Mouse (Mus musculus) fibroblast of lung, adult 2 months (primary cell): ENCODE measurements around the gene App.

Experiments used
- DNase-seq: peaks from one replicate; pipeline ENCODE4 v3.0.0-alpha.2; 2011; ENCODE audit warnings: low read depth

App gene

GRCm38 (mm10) chr16:85173373-85174081 lies at the start of gene App:
App (minus strand) TSS chr16:85173766.
- DNase-seq = no peak

DNA sequence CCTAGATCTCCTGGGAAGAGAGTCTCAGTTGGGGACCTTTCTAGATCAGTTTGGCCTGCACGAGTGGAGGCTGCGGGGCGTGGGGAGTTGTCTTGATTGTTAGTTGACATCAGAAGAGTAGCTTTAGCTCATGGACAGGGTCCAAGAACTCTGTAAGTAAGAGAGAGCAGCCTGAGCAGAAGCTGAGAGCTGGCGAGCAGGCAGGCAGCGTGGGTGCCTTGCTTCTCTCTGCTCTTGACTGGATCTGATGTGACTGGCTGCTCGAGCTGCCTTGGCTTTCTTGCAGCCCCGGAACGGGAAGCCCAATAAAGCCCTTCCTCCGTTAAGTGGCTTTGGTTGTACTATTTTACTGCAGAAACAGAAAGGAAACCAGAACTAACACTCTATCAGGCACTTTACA lies 42.3 kb upstream of the App start:
- DNase-seq = no peak

DNA sequence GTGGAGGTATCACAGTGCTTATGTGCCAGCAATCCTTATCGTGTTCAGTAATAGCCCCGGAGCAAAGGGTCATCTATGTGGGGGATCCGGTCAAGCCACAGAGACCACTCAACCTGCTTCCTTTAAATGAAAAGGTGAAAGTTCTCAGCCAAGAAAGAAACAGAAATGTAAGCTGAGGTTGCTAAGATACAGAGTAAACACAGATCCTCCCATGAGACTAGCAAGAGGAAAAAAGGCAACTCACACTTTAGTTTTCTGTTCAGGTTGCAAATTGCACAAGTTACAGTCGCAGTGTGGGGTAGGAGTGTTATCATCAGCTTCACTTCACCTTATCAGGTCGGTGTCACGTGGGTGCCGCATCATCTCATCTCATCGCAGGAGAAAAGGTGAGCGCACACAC lies 41.6 kb upstream of the App start:
- no peak for DNase-seq

- DNase-seq = no peak
Measured at GRCm38 (mm10) chr16:85195622-85196021, 22.1 kb upstream of the App start.

GRCm38 (mm10) chr16:85195167-85195566 lies 21.6 kb upstream of the App start:
- no peak for DNase-seq

GRCm38 (mm10) chr16:85181502-85181901 lies 7.9 kb upstream of the App start:
- no peak for DNase-seq

GRCm38 (mm10) chr16:85180710-85181109 lies 7.1 kb upstream of the App start:
- no peak for DNase-seq

DNA sequence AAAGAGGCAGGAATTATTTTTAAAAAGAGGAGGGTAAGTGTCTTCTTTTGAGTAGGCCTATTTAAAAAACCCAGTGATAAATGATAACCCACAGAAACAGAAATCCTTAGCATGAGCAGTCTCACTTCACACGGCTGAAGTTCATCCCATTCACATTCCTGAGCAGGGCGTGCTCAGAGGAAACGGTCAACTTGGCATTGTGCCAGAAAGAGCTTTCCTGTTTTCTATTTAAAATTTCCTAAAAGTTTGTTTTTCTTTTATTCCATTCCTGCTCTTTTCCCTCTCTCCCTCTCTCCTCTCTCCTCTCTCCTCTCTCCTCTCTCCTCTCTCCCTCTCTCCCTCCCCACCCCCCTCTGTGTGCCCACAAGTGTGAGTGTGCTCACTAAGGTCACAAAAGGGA lies 3.1 kb upstream of the App start:
- DNase-seq = no peak

GRCm38 (mm10) chr16:85172571-85173372 lies 794 bp downstream of the App start:
- DNase-seq = no peak

DNA sequence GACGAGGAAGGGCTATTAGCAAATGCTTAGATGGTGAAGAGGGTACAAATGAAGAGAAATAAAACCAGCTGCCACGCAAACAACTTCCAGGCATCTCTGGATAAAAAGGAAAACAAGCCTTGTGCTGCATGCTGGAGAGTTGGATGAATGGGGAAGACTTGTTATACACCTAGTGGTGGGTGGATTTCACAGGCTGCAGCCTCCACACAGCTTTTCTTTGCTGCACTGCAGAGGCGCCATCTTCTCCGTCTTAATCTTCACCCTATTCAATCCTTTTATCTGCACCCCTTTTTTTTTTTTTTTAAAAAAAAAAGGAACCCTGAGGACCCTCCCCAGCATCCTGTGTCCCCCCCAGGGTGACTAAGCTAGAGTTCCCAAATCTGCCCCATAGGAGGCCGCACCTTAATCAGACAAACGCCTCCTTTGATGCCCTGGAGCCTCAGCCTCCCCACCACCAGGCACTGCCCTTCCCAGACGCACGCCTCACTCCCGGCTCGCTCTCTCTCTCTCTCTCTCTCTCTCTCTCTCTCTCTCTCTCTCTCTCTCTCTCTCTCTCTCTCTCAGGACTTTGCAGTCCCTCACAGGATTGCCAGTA lies 1.5 kb downstream of the App start:
- DNase-seq = no peak

- no peak for DNase-seq
Measured at GRCm38 (mm10) chr16:85170826-85171510, 2.6 kb downstream of the App start.

DNA sequence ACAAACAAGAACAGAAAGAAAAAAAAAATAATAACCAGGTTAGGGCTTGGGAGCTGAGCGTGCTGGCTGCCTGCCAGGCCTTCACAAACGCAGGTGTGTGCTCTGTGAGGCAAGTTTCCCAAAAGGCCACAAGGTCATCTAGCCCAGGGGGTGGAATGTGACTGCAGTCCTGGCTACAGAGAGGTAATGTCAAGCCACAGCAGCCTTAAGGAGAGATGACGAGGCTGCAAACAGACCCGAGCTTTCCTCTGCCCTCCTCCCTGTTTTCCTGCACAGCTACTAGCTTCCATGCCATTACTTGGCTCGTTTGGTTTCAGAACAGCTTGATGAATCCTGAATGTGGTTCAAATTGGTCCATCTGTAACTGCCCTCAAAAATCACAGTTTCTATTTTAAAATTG lies 4.7 kb downstream of the App start:
- DNase-seq = no peak

DNA sequence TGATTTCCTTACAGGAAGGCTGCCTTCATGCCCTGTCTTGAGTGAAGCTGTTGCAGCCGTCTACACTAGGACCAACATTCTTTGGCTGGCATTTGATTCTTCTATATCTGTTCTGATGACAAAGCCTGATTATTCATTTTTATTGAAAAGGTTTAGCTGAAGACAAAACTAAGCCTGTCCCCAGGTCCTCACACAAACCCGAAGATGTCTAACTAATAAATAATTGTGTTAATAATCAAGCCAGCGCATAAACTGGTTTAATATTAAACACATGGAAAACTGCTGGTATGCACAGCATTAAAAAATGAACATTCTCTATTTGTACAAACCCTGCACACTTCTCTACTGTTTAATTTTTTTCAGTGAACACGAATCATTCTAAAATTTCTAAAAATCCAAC lies 7.4 kb downstream of the App start:
- DNase-seq = no peak

GRCm38 (mm10) chr16:85165631-85166030 lies 7.9 kb downstream of the App start:
- DNase-seq = no peak

- DNase-seq = no peak
Measured at GRCm38 (mm10) chr16:85165177-85165576, 8.4 kb downstream of the App start.

GRCm38 (mm10) chr16:85162779-85163178 lies 10.8 kb downstream of the App start:
- DNase-seq = no peak

GRCm38 (mm10) chr16:85160140-85160539 lies 13.4 kb downstream of the App start:
- no peak for DNase-seq

DNA sequence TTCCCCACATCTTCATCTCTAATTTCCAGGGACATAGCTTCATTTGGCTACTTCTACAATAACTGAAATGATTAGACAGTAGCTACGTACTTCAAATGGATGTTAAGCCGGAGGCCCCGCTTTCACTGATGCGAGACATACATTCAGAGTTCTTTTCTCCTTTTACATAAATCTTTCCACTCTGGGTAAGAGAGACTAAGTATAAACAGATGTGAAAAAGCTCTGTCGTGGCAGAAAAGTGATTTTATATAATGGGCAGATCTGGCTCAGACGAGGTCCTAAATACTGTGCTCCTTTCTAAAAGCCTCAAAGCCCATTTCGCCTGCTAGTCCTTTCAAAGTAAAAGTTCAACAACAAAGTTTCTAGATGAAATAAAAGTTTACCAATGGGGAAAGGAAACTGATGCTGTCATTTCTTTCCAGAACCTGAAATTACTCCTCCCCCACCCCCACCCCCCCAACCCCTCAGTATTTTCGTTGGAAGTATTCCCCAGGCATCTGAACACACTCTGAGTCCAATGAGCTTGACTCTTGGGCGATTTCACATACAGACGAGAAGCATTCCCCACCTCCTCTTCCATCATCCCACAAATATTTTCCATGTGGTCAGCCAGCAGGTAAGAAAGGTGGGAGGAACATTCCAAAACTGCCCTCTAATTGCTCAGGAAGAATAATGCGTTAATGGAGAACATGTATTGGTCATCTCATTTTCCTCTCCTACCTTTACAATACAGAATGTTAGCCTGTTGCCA lies 15.6 kb downstream of the App start:
- DNase-seq = no peak

GRCm38 (mm10) chr16:85157156-85157555 lies 16.4 kb downstream of the App start:
- no peak for DNase-seq

GRCm38 (mm10) chr16:85155836-85156235 lies 17.7 kb downstream of the App start:
- DNase-seq = no peak

DNA sequence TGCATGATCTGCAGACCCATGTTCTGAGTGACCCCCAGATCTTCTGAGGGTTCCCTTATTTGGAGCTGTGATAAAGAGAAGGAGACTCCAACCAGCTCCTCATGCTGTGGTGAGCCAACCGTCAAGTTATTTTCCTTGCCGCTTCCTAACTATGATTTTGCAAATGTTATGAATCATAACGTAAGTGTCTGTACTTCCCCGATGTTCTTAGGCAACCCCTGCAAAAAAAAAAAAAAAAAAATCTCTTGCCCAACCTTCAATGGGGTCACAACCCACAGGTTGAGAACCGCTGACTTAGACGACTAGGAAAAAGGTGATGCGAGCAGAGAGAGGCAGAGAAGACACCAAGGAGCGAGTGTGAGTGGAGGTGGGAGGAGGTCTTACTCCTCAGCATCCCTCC lies 21.1 kb downstream of the App start:
- no peak for DNase-seq

DNA sequence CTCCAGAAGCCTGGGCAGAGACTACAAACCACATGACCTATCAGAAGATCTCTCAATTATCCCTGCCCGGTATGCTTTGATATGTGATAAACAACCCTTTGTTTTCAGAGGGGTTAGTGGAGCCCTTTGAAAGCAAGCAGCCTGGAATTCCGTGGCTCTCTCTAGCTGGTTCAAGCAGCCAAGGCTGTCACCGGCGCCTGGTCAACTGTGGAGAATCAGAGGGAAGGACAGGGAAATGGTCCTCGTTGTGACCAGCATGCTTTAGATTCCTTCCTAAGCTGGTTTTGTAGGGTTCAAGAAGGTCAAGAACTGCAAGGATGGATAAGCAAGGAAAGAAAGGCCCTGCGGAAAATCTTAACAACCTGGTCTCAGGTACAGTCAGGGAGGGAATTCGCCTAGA lies 21.9 kb downstream of the App start:
- no peak for DNase-seq
